Mouse (Mus musculus) forebrain, embryonic 15.5 days (tissue): ENCODE data around the gene Rnf181. TPM values are rescaled to one million over a fixed set of nuclear protein-coding genes. Genes with fewer than 3 reads are reported as not detected.
A peak's percentile ranks its signal among the peaks of the same experiment; 100 is the strongest.

ENCODE experiments used
- ATAC-seq: fragments of 200-750 bp; cut with Nextera tagmentation; replicated peaks from 2 replicates; pipeline ENCODE4 v1.8.0; 2017; ENCODE audit warnings: mild to moderate bottlenecking, moderate TSS enrichment, moderate library complexity
- H3K27ac ChIP-seq: fragments of 300-500 bp; sonication (generic); replicated peaks from 2 replicates; pipeline ENCODE4 v1.5.1; 2015; ENCODE audit warnings: mild to moderate bottlenecking, inconsistent platforms
- H3K27me3 ChIP-seq: fragments of 300-500 bp; sonication (generic); 2 replicates; pipeline ENCODE4 v1.6.1; 2015; ENCODE audit warnings: inconsistent platforms
- H3K36me3 ChIP-seq: fragments of 300-500 bp; sonication (generic); 2 replicates; pipeline ENCODE4 v1.6.1; 2015; ENCODE audit warnings: mild to moderate bottlenecking, inconsistent platforms
- H3K4me1 ChIP-seq: fragments of 300-500 bp; sonication (generic); 2 replicates; pipeline ENCODE4 v1.6.1; 2015; ENCODE audit warnings: inconsistent platforms
- H3K4me2 ChIP-seq: fragments of 300-500 bp; sonication (generic); replicated peaks from 2 replicates; pipeline ENCODE4 v1.6.1; 2015; ENCODE audit warnings: mild to moderate bottlenecking, inconsistent platforms
- H3K4me3 ChIP-seq: fragments of 300-500 bp; sonication (generic); 2 replicates; pipeline ENCODE4 v1.5.1; 2015; ENCODE audit warnings: mild to moderate bottlenecking, inconsistent platforms
- H3K9ac ChIP-seq: fragments of 300-500 bp; sonication (generic); replicated peaks from 2 replicates; pipeline ENCODE4 v1.6.1; 2015; ENCODE audit warnings: mild to moderate bottlenecking, inconsistent platforms
- H3K9me3 ChIP-seq: fragments of 300-500 bp; sonication (generic); 2 replicates; pipeline ENCODE4 v1.6.1; 2016; ENCODE audit warnings: inconsistent platforms
- WGBS: fragments of 180-500 bp; shearing (Covaris S2); methylation state at CpG from one replicate; pipeline ENCODE4 v1.1.7; 2015; ENCODE audit warnings: mixed read lengths; 5-methylcytosine and 5-hydroxymethylcytosine counted together
- polyA plus RNA-seq: library from polyadenylated mRNA; unstranded; fragments of >200 nt; fragmentation: Nextera tagmentation; extraction: Ambion mirVana; gene quantifications from 2 replicates; pipeline ENCODE4 v1.2.1, GENCODE M21; 2015

Gene Rnf181
- polyA plus RNA-seq, 1 experiment from 2014 or later: 126 TPM

DNA sequence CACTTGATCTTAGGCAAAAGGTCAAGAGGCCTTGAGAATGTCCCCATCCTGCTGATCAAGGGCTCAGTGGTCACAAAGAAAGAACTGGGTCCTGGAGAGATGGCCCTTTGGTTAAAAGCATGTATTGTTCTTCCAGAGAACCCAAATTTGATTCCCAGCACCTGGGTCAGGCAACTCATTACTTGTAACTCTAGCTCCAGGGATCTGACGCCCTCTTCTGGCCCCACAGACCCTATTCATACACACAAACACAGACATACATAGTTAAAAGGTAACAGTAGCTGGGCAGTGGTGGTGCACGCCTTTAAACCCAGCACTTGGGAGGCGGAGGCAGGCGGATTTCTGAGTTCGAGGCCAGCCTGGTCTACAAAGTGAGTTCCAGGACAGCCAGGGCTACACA, 25.6 kb upstream of the Rnf181 start:
- no peak overlapping the region for H3K27ac ChIP-seq
- H3K4me1 ChIP-seq: peaks cover 13% of the 10 kb centered on the region
- H3K9me3 ChIP-seq: no peaks in the 10 kb centered on the region
- 84% methylated on average over 5 of the region's 5 CpGs for WGBS
- no peak overlapping the region for H3K4me3 ChIP-seq
- H3K36me3 ChIP-seq: no peaks in the 10 kb centered on the region
- no peaks in the 10 kb centered on the region for H3K27me3 ChIP-seq
- no peak for ATAC-seq
- H3K4me2 ChIP-seq: no peak overlapping the region
- no peak overlapping the region for H3K9ac ChIP-seq

GRCm38 (mm10) chr6:72390795-72391521, 24.2 kb upstream of the Rnf181 start:
- H3K9me3 ChIP-seq: no peaks in the 10 kb centered on the region
- H3K4me2 ChIP-seq: peak overlapping the region; percentile 55
- no peak overlapping the region for H3K27ac ChIP-seq
- no peak for ATAC-seq
- 25% methylated on average over 11 of the region's 12 CpGs for WGBS
- H3K9ac ChIP-seq: no peak overlapping the region
- peak overlapping the region; percentile 29; the same call in 1 of the 2 replicates for H3K4me3 ChIP-seq
- no peaks in the 10 kb centered on the region for H3K27me3 ChIP-seq
- no peaks in the 10 kb centered on the region for H3K36me3 ChIP-seq
- H3K4me1 ChIP-seq: peaks cover 13% of the 10 kb centered on the region

DNA sequence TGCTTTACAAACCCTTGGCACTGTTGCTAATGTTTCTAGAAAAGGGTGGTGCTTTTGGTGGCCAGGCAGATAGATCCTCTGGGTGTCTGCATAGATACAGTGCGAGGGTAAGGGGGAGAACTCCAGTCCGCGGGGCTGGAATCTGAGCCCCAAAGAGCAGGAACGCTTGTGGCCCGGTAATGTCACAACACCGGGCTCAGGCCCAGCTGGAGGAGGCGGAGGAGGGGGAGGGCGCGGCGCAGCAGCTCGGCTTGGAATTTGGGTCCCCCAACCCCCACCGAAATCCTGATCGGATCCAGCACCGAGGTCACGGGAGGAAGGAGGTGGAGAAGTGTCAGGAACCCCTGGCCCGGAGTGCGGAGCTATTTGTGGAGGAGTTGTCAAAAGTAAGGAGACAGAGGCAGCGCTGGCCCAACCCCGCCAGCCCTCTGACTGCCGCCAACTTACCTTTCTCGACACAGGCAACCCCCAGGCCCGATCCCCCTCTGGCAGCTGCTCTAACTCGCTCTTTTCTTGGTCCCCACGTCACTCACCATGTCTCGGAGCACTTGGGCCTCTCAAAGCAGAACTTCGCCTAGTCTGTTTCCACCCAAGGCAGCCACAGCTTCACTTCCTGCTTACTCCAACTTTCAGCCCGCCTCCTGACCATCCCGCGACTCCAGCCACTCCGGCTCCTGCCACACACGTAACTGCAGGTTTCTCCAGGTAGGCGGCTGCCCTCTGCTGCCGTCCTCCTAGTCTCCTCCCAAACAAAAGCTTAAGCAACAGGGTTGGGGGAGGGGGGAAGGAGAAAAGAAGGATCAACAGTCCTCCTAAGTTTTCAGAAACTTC, 23.4 kb upstream of the Rnf181 start, which contains the start of gene Vamp8:
Gene Vamp8, minus strand, starts transcription at position 763 of the 831 bp plus-strand sequence.
- no peaks in the 10 kb centered on the region for H3K27me3 ChIP-seq
- ATAC-seq: peak; percentile 43; the same call in 1 of the 2 replicates
- peaks cover 13% of the 10 kb centered on the region for H3K4me1 ChIP-seq
- peak within 1 kb of the TSS; percentile 55 for H3K4me2 ChIP-seq
- peak within 1 kb of the TSS; percentile 29 for H3K4me3 ChIP-seq
- peak within 1 kb of the TSS; percentile 27 for H3K9ac ChIP-seq
- H3K36me3 ChIP-seq: no peaks in the 10 kb centered on the region
- no peaks in the 10 kb centered on the region for H3K9me3 ChIP-seq
- H3K27ac ChIP-seq: no peak within 1 kb of the TSS
- WGBS: 1% methylated on average over 32 of the region's 33 CpGs

- H3K4me1 ChIP-seq: peaks cover 13% of the 10 kb centered on the region
- peak overlapping the region; percentile 55 for H3K4me2 ChIP-seq
- no peaks in the 10 kb centered on the region for H3K36me3 ChIP-seq
- H3K9me3 ChIP-seq: no peaks in the 10 kb centered on the region
- H3K27ac ChIP-seq: no peak overlapping the region
- H3K9ac ChIP-seq: peak overlapping the region; percentile 27
- peak overlapping the region; percentile 29 for H3K4me3 ChIP-seq
- H3K27me3 ChIP-seq: no peaks in the 10 kb centered on the region
- ATAC-seq: 0 out of 2 replicates have a peak, but pooled peaks have one; percentile 11
- 35% methylated on average over 13 of the region's 13 CpGs for WGBS
These were observed 22.8 kb upstream of the Rnf181 start for GRCm38 (mm10) chr6:72389471-72389940.

GRCm38 (mm10) chr6:72388791-72389329, 22.1 kb upstream of the Rnf181 start:
- no peak overlapping the region for H3K4me2 ChIP-seq
- no peaks in the 10 kb centered on the region for H3K27me3 ChIP-seq
- no peak overlapping the region for H3K27ac ChIP-seq
- no peaks in the 10 kb centered on the region for H3K36me3 ChIP-seq
- WGBS: 95% methylated on average over 6 of the region's 6 CpGs
- ATAC-seq: no peak
- peaks cover 13% of the 10 kb centered on the region for H3K4me1 ChIP-seq
- no peak overlapping the region for H3K9ac ChIP-seq
- H3K4me3 ChIP-seq: no peak overlapping the region
- H3K9me3 ChIP-seq: no peaks in the 10 kb centered on the region

DNA sequence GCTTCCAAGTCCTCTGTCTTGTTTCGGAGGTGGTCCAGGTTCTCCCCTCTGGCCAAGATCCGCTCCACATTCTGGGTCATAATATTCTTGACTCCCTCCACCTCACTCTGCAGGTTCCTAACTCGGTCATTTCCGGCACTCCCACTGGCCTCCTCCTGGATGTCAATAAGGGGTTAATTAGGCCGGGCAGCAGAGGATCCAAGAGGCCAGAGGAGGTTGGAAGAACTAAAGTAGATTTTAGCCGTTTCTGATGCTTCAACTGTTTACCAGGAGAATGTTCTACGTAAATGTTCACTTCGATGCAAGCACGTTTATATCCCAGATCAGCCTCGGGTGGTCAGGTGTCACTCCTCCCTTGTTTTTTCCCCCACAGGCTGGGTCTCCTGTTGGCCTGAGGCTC, 21.5 kb upstream of the Rnf181 start:
- no peaks in the 10 kb centered on the region for H3K9me3 ChIP-seq
- no peaks in the 10 kb centered on the region for H3K27me3 ChIP-seq
- H3K4me2 ChIP-seq: no peak overlapping the region
- no peak overlapping the region for H3K9ac ChIP-seq
- no peak for ATAC-seq
- no peak overlapping the region for H3K27ac ChIP-seq
- peaks cover 13% of the 10 kb centered on the region for H3K4me1 ChIP-seq
- no peaks in the 10 kb centered on the region for H3K36me3 ChIP-seq
- no peak overlapping the region for H3K4me3 ChIP-seq
- 76% methylated on average over 10 of the region's 10 CpGs for WGBS

DNA sequence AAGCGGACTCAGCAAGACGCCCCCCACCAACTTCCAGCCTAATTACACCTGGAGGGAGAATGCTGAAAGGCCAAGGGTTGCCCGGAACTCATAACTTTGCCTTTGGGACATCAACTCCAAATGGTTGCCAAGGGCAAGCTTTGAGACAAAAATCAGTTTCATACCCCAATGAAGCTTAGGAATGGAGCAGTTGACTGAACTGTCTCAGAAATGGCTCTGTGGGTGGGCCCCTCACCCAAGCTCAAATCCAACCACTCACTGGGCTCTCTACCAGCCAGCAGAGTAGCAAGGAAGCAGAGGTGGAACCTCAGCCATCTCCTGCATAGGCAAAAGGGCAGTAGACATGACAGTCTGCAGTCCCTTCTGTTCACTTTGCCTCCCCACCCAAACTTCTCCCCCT, 21.1 kb upstream of the Rnf181 start:
- no peak for ATAC-seq

DNA sequence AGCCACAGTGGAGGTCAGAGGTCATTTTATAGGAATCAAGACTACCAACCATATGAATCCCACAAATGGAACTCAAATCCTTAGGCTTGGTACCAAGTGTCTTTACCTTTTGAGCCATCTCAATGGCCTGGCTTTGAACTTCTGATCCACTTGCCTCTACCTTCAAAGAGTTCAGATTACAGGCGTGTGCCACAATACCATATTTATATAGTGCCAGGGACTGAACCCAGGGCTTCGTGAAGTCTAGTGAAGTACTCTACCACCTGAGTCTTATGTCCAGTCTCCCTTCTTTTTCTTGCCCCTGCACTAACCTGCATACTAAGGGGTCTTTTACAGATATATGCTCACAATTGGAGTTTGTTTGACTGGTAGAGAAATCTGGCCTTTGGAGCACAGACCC, 19.8 kb upstream of the Rnf181 start:
- Histone ChIP-seq H3K9me3 (no peaks in the 10 kb centered on the region), H3K4me3 (no peak overlapping the region), H3K4me2 (no peak overlapping the region), H3K4me1 (peaks cover 13% of the 10 kb centered on the region), H3K36me3 (no peaks in the 10 kb centered on the region), H3K9ac (no peak overlapping the region), H3K27me3 (no peaks in the 10 kb centered on the region), H3K27ac (no peak overlapping the region)
- no peak for ATAC-seq
- 93% methylated on average over 2 of the region's 2 CpGs for WGBS

More for the DNA sequence above, 21.1 kb upstream of the Rnf181 start:
- Histone ChIP-seq H3K4me3 (no peak overlapping the region), H3K27ac (no peak overlapping the region), H3K36me3 (no peaks in the 10 kb centered on the region), H3K4me2 (no peak overlapping the region), H3K9me3 (no peaks in the 10 kb centered on the region), H3K9ac (no peak overlapping the region), H3K27me3 (no peaks in the 10 kb centered on the region), H3K4me1 (peaks cover 13% of the 10 kb centered on the region)
- 75% methylated on average over 3 of the region's 3 CpGs for WGBS

DNA sequence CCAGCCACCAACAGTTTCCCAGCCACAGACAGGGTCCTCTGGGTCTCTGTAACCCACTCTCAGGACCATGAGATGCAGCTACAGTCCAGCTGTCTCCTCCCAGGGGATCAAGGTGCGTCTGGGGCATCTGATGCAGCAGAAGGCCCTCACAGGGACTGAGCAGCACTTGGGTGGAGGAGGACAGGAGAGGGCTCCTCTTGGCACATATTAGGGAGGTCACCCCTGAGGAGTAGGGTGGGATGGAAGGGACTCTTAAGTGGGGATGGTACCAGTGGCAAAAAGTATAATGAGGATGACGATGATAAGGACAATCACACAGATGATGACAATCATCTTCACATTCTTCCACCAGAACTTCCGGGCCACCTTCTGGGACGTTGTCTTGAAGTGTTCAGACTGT, 18.5 kb upstream of the Rnf181 start:
- H3K36me3 ChIP-seq: no peaks in the 10 kb centered on the region
- WGBS: 89% methylated on average over 4 of the region's 4 CpGs
- H3K4me2 ChIP-seq: no peak overlapping the region
- H3K27ac ChIP-seq: no peak overlapping the region
- H3K9ac ChIP-seq: no peak overlapping the region
- ATAC-seq: no peak
- no peak overlapping the region for H3K4me3 ChIP-seq
- peaks cover 12% of the 10 kb centered on the region for H3K4me1 ChIP-seq
- no peaks in the 10 kb centered on the region for H3K9me3 ChIP-seq
- H3K27me3 ChIP-seq: peaks cover 10% of the 10 kb centered on the region; the same call in 1 of the 2 replicates

DNA sequence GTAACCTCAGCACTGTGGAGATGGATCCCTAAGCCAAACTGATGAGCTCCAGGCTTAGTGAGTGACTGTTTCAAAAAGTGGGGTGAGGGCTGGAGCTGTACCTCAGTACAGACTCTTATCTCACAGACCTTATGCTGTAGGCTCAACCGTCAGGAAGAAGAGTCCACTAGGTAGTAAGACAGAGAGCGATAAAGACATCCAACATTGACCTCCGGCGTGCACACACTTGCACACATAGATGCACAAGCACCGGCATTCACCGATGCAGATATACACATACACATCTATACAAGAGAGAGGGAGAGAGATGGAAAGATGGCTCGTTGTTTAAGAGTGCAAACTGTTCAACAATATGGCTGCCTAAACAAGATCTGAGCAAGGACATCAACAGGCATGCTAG, 17.2 kb upstream of the Rnf181 start:
- Histone ChIP-seq H3K27ac (no peak overlapping the region), H3K9ac (no peak overlapping the region), H3K4me3 (no peak overlapping the region), H3K27me3 (peaks cover 22% of the 10 kb centered on the region; the same call in 1 of the 2 replicates), H3K36me3 (no peaks in the 10 kb centered on the region), H3K4me2 (no peak overlapping the region), H3K9me3 (no peaks in the 10 kb centered on the region), H3K4me1 (peaks cover 7% of the 10 kb centered on the region)
- no peak for ATAC-seq
- 95% methylated on average over 7 of the region's 7 CpGs for WGBS

DNA sequence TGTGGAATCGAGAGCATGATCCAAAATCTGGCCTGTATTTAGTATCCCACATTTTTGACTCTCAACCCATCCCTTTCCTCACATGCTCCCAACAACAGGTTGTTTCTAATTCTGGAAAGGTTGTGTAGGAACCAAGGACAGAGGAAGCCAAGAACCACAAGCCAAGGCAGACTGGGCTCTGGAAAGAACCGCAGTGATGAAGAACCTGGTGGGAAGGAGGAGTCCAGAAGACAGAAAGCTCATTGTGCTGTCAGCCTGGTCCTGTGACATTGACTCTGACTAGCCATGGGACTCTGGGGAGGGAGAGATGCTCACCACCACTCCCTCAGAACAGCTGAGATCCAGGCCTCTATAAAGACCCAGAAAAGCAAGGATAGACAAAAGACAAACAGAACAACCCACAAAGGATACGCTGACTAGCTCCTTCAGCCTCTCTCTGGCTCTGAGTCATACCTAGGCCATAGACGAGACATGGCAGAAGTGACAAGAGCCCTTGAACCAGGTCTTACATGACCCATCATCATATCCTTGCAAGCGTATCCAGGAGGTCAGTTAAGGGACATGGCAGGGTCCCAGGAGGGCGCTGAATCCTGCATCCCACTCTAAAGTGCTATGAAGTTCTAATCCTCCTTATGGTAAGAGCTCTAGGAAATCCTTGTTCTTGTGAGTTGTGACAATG, 16.5 kb upstream of the Rnf181 start:
- Histone ChIP-seq H3K9me3 (no peaks in the 10 kb centered on the region), H3K36me3 (no peaks in the 10 kb centered on the region), H3K4me2 (no peak overlapping the region), H3K27ac (no peak overlapping the region), H3K27me3 (peaks cover 22% of the 10 kb centered on the region; the same call in 1 of the 2 replicates), H3K9ac (no peak overlapping the region), H3K4me1 (peaks cover 7% of the 10 kb centered on the region), H3K4me3 (no peak overlapping the region)
- ATAC-seq: no peak
- WGBS: 83% methylated on average over 6 of the region's 6 CpGs
